Mouse (Mus musculus) regulatory T cell (primary cell): Measurements from ENCODE around the gene Kansl2.

Source experiments
- in situ Hi-C: fragments of 300-600 bp; cut with MboI, MseI; formaldehyde crosslinking; loops from one replicate; pipeline ENCODE4 v1.15.1; 2025; ENCODE audit warnings: high pct_unique_total_duplicates

The Kansl2 gene

GRCm38 (mm10) chr15:98536828-98537510, 2.9 kb upstream of the Kansl2 start:
- in situ Hi-C loops = no loop called here

- in situ Hi-C loops = no loop called here
Measured at GRCm38 (mm10) chr15:98535921-98536320, 1.9 kb upstream of the Kansl2 start.

- in situ Hi-C loops = no loop called here
Measured at GRCm38 (mm10) chr15:98533035-98533531, 981 bp downstream of the Kansl2 start.

- in situ Hi-C loops = no loop called here
Measured at GRCm38 (mm10) chr15:98532281-98532680, 1.8 kb downstream of the Kansl2 start.

- in situ Hi-C loops = no loop called here
Measured at GRCm38 (mm10) chr15:98528066-98528563, 5.9 kb downstream of the Kansl2 start.

GRCm38 (mm10) chr15:98527056-98527771, 6.8 kb downstream of the Kansl2 start:
- in situ Hi-C loops = no loop called here

- in situ Hi-C loops = no loop called here
Measured at GRCm38 (mm10) chr15:98526057-98526456, 8.0 kb downstream of the Kansl2 start.

GRCm38 (mm10) chr15:98521245-98521644, 12.8 kb downstream of the Kansl2 start:
- in situ Hi-C loops = no loop called here

- in situ Hi-C loops = loop anchor here (10.0 kb wide), 1 partner anchor 423 kb away; the partner anchor contains the start of genes Pfkm and Senp1
Measured at GRCm38 (mm10) chr15:98517380-98518355, 16.4 kb downstream of the Kansl2 start.

- in situ Hi-C loops = loop anchor here (5.0 to 10.0 kb wide), 2 partner anchors 117 to 420 kb away; partner anchors contain the start of genes Cacnb3, Pfkm and Senp1
Measured at GRCm38 (mm10) chr15:98514845-98515244, 19.2 kb downstream of the Kansl2 start.

- in situ Hi-C loops = loop anchor here (5.0 to 10.0 kb wide), 2 partner anchors 118 to 419 kb away; partner anchors contain the start of genes Cacnb3, Pfkm and Senp1
Measured at GRCm38 (mm10) chr15:98514146-98514545, 19.9 kb downstream of the Kansl2 start.

GRCm38 (mm10) chr15:98513676-98514075, 20.4 kb downstream of the Kansl2 start:
- in situ Hi-C loops = loop anchor here (5.0 to 10.0 kb wide), 2 partner anchors 119 to 419 kb away; partner anchors contain the start of genes Cacnb3, Pfkm and Senp1

GRCm38 (mm10) chr15:98512799-98513321, 21.2 kb downstream of the Kansl2 start:
- in situ Hi-C loops = loop anchor here (5.0 to 10.0 kb wide), 2 partner anchors 119 to 418 kb away; partner anchors contain the start of genes Cacnb3, Pfkm and Senp1

GRCm38 (mm10) chr15:98512232-98512631, 21.8 kb downstream of the Kansl2 start:
- in situ Hi-C loops = loop anchor here (5.0 to 10.0 kb wide), 2 partner anchors 120 to 417 kb away; partner anchors contain the start of genes Cacnb3, Pfkm and Senp1

- in situ Hi-C loops = loop anchor here (5.0 to 10.0 kb wide), 2 partner anchors 121 to 417 kb away; partner anchors contain the start of genes Cacnb3, Pfkm and Senp1
Measured at GRCm38 (mm10) chr15:98511386-98511928, 22.6 kb downstream of the Kansl2 start.

- in situ Hi-C loops = loop anchor here (5.0 to 10.0 kb wide), 2 partner anchors 122 to 416 kb away; partner anchors contain the start of genes Cacnb3, Pfkm and Senp1
Measured at GRCm38 (mm10) chr15:98510438-98511385, 23.4 kb downstream of the Kansl2 start.

- in situ Hi-C loops = no loop called here
Measured at GRCm38 (mm10) chr15:98509387-98509786, 24.7 kb downstream of the Kansl2 start.

- in situ Hi-C loops = no loop called here
Measured at GRCm38 (mm10) chr15:98507321-98507720, 26.7 kb downstream of the Kansl2 start.
